Mouse (Mus musculus) bone marrow, adult 2 months (tissue): Measurements from ENCODE around the gene Snapin.

Source experiments
- CTCF ChIP-seq: fragments of 200-500 bp; IDR thresholded peaks from 2 replicates; pipeline ENCODE4 v1.5.1; 2011; ENCODE audit warnings: low read length, control low read depth; ENCODE audit not compliant: control insufficient read depth, insufficient read depth
- POLR2A ChIP-seq: fragments of 200-500 bp; IDR thresholded peaks from 2 replicates; pipeline ENCODE4 v1.6.1; 2011; ENCODE audit warnings: low read depth, mild to moderate bottlenecking, control low read depth, low read length, borderline replicate concordance; ENCODE audit not compliant: control insufficient read depth

DNA sequence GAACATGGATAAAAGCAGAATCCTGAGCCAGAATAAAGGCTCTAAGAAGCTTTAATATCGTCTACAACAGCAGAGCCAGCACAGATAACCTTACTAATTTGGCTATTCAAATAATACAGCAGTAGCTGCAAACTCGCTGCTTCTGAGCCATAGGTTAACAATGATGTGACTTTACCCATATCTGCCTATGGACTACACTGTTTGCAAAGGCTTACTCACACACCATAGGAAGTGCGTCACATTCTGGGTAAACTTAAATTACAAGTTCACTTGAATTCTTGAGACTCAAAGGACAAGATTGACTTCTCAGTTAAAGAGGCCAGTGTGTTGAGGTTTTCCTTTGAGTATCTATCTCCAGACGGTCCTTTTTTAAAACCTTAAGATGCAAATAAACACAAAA, 12.6 kb upstream of the Snapin start:
- TF ChIP-seq POLR2A (no peak), CTCF (no peak)
